Mouse (Mus musculus): Measurements from ENCODE around the gene Dazap1.

GRCm38 (mm10) chr10:80253551-80253950 is 7.7 kb upstream of the Dazap1 start:
- no peak for TF ChIP-seq CTCF (IDR thresholded peaks at IDR 0.05; ENCODE audit: low read depth, low read length)
- no peak for TF ChIP-seq POLR2A (IDR thresholded peaks at IDR 0.05; ENCODE audit: borderline replicate concordance, low read depth, low read length)

All from bone marrow macrophage, adult 2 months (primary cell).